Mouse (Mus musculus): ENCODE data around the gene Whrn. TPM values are rescaled to one million over a fixed set of nuclear protein-coding genes. Genes with fewer than 3 reads are reported as not detected.
A peak's percentile ranks its signal among the peaks of the same experiment; 100 is the strongest.

Whrn gene
- polyA plus RNA-seq, 1 experiment from 2014 or later, result 0.61 TPM

GRCm38 (mm10) chr4:63373404-63373803 is 122.4 kb downstream of the Whrn start:
- H3K9ac ChIP-seq (replicated peaks), result peak overlapping the region; percentile 12; the same call in 1 of the 2 replicates
- H3K4me1 ChIP-seq (ENCODE audit: insufficient read depth), result peaks cover 28% of the 10 kb centered on the region

GRCm38 (mm10) chr4:63371890-63372289 is 123.9 kb downstream of the Whrn start:
- ATAC-seq, result peak; percentile 22

More at GRCm38 (mm10) chr4:63373404-63373803, 122.4 kb downstream of the Whrn start:
- H3K4me2 ChIP-seq (ENCODE audit: low read depth, low read length), result peak overlapping the region; percentile 59
- TF ChIP-seq EP300 (IDR thresholded peaks at IDR 0.05; ENCODE audit: low read depth) (peak; percentile 70), CTCF (IDR thresholded peaks at IDR 0.05; ENCODE audit: low read depth) (peak; percentile 8; the same call in 1 of the 2 replicates)
- DNase-seq (no peak), ATAC-seq (peak; percentile 64)
- peak overlapping the region; percentile 85 for H3K27ac ChIP-seq (ENCODE audit: low read depth)
- H3K27me3 ChIP-seq (ENCODE audit: insufficient read depth, low read length), result no peaks in the 10 kb centered on the region
- 68% methylated on average over 8 of the region's 8 CpGs for WGBS (ENCODE audit: insufficient replicate concordance)
- no peaks in the 10 kb centered on the region for H3K9me3 ChIP-seq (ENCODE audit: low read length)
- H3K4me3 ChIP-seq (ENCODE audit: low read depth, low read length), result no peak overlapping the region
- peaks cover 56% of the 10 kb centered on the region for H3K36me3 ChIP-seq (replicated peaks; ENCODE audit: insufficient read depth, low read length)

GRCm38 (mm10) chr4:63370897-63371296 is 124.9 kb downstream of the Whrn start:
- no peak for TF ChIP-seq CTCF (IDR thresholded peaks at IDR 0.05; ENCODE audit: low read depth)
- no peak for TF ChIP-seq EP300 (IDR thresholded peaks at IDR 0.05; ENCODE audit: low read depth)
- no peak for DNase-seq
- 71% methylated on average over 7 of the region's 7 CpGs for WGBS (ENCODE audit: insufficient replicate concordance)
- Histone ChIP-seq H3K9me3 (ENCODE audit: low read length) (no peaks in the 10 kb centered on the region), H3K27me3 (ENCODE audit: insufficient read depth, low read length) (no peaks in the 10 kb centered on the region), H3K9ac (replicated peaks) (no peak overlapping the region), H3K27ac (ENCODE audit: low read depth) (no peak overlapping the region), H3K4me1 (ENCODE audit: insufficient read depth) (peaks cover 28% of the 10 kb centered on the region), H3K36me3 (replicated peaks; ENCODE audit: insufficient read depth, low read length) (peaks cover 59% of the 10 kb centered on the region), H3K4me3 (ENCODE audit: low read depth, low read length) (no peak overlapping the region), H3K4me2 (ENCODE audit: low read depth, low read length) (no peak overlapping the region)
- ATAC-seq, result no peak

More at GRCm38 (mm10) chr4:63371890-63372289, 123.9 kb downstream of the Whrn start:
- Histone ChIP-seq H3K27ac (ENCODE audit: low read depth) (no peak overlapping the region), H3K4me3 (ENCODE audit: low read depth, low read length) (no peak overlapping the region), H3K36me3 (replicated peaks; ENCODE audit: insufficient read depth, low read length) (peaks cover 63% of the 10 kb centered on the region), H3K4me2 (ENCODE audit: low read depth, low read length) (no peak overlapping the region), H3K9me3 (ENCODE audit: low read length) (no peaks in the 10 kb centered on the region), H3K27me3 (ENCODE audit: insufficient read depth, low read length) (no peaks in the 10 kb centered on the region), H3K9ac (replicated peaks) (no peak overlapping the region), H3K4me1 (ENCODE audit: insufficient read depth) (peaks cover 28% of the 10 kb centered on the region)
- DNase-seq, result peak; percentile 79
- 0 out of 2 replicates have a peak, but pooled peaks have one; percentile 38 for TF ChIP-seq EP300 (IDR thresholded peaks at IDR 0.05; ENCODE audit: low read depth)
- TF ChIP-seq CTCF (IDR thresholded peaks at IDR 0.05; ENCODE audit: low read depth), result peak; percentile 84
- WGBS (ENCODE audit: insufficient replicate concordance), result 23% methylated on average over 3 of the region's 3 CpGs

GRCm38 (mm10) chr4:63368577-63368976 is 127.2 kb downstream of the Whrn start:
- H3K4me1 ChIP-seq (ENCODE audit: insufficient read depth), result peaks cover 10% of the 10 kb centered on the region
- DNase-seq (peak; percentile 90), ATAC-seq (peak; percentile 47)
- no peak overlapping the region for H3K4me2 ChIP-seq (ENCODE audit: low read depth, low read length)
- no peaks in the 10 kb centered on the region for H3K27me3 ChIP-seq (ENCODE audit: insufficient read depth, low read length)
- H3K27ac ChIP-seq (ENCODE audit: low read depth), result no peak overlapping the region
- no peak overlapping the region for H3K4me3 ChIP-seq (ENCODE audit: low read depth, low read length)
- H3K9ac ChIP-seq (replicated peaks), result no peak overlapping the region
- WGBS (ENCODE audit: insufficient replicate concordance), result 7% methylated on average over 4 of the region's 4 CpGs
- peaks cover 50% of the 10 kb centered on the region for H3K36me3 ChIP-seq (replicated peaks; ENCODE audit: insufficient read depth, low read length)
- H3K9me3 ChIP-seq (ENCODE audit: low read length), result no peaks in the 10 kb centered on the region
- peak; percentile 100 for TF ChIP-seq CTCF (IDR thresholded peaks at IDR 0.05; ENCODE audit: low read depth)
- no peak for TF ChIP-seq EP300 (IDR thresholded peaks at IDR 0.05; ENCODE audit: low read depth)

Other genes with a start within 250 kb of the Whrn start
- 2.5 and 4.5 TPM in 2 replicates for gene Orm1, start 151.4 kb downstream of the Whrn start, polyA plus RNA-seq (2015; fragmentation: Nextera tagmentation; extraction: Ambion mirVana)
- not detected in 2 replicates for gene Orm3, start 139.8 kb downstream of the Whrn start, polyA plus RNA-seq (2015; fragmentation: Nextera tagmentation; extraction: Ambion mirVana)
- gene Orm2, start 133.5 kb downstream of the Whrn start, polyA plus RNA-seq (2015; fragmentation: Nextera tagmentation; extraction: Ambion mirVana), result not detected in 2 replicates
- 4.6 and 5.2 TPM in 2 replicates for gene Akna, start 92.6 kb downstream of the Whrn start, polyA plus RNA-seq (2015; fragmentation: Nextera tagmentation; extraction: Ambion mirVana)
- gene Atp6v1g1, start 48.8 kb upstream of the Whrn start, polyA plus RNA-seq (2015; fragmentation: Nextera tagmentation; extraction: Ambion mirVana), result 148 and 152 TPM in 2 replicates
- 13.1 and 17.3 TPM in 2 replicates for gene Tmem268, start 62.8 kb upstream of the Whrn start, polyA plus RNA-seq (2015; fragmentation: Nextera tagmentation; extraction: Ambion mirVana)
- gene Gm11213, start 109.3 kb upstream of the Whrn start, polyA plus RNA-seq (2015; fragmentation: Nextera tagmentation; extraction: Ambion mirVana), result not detected in 2 replicates
- not detected in 2 replicates for gene Tex48, start 126.4 kb upstream of the Whrn start, polyA plus RNA-seq (2015; fragmentation: Nextera tagmentation; extraction: Ambion mirVana)
- not detected in 2 replicates for gene Gm11214, start 167.4 kb upstream of the Whrn start, polyA plus RNA-seq (2015; fragmentation: Nextera tagmentation; extraction: Ambion mirVana)
- not detected in 2 replicates for gene Tnfsf15, start 249.1 kb upstream of the Whrn start, polyA plus RNA-seq (2015; fragmentation: Nextera tagmentation; extraction: Ambion mirVana)